In the genomic region with DNA sequence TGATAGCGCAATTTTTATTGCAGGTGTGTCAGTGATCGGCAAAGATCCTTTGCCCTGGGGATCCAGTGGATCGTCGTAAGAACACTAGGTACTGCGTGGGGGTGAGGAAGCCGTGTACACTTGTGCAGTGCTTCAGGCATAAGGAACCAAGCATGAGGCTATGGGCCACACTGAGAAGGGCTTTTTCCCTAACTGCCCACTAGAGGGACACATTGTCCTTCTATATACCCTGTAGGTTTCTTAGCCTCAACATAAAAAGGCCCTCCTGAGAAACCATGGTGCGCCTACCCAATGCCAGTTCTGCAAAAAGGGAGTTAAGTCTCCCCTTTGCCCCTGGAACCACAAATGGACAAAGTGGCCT, we compare ENCODE assay signal across 9 mouse cellular contexts. TPM values are rescaled to one million over a fixed set of nuclear protein-coding genes. Genes with fewer than 3 reads are reported as not detected.
DNase-seq lines count a peak whose midpoint lies in the region; ATAC-seq and TF ChIP-seq lines count a peak whose summit lies in the region.
"Had no signal": no experiment of that assay in that cellular context is flagged by ENCODE, and none has a peak within 500 bp of the region (broad histone marks: within the 10 kb centered on the region; RNA-seq: fewer than 3 reads in every experiment).

No protein-coding gene starts in this region.

- TF ChIP-seq CTCF in embryonic fibroblast, embryonic 13.5 days (IDR thresholded peaks at IDR 0.05; ENCODE audit: borderline replicate concordance, insufficient read depth, low read length) = 0 out of 2 replicates have a peak, but pooled peaks have one; percentile 21

- no peaks in the 10 kb centered on the region for H3K4me1 ChIP-seq in embryonic fibroblast, embryonic 13.5 days (ENCODE audit: control insufficient read depth, insufficient read depth, low read length)
- H3K4me1 ChIP-seq in hindbrain, embryonic 12.5 days = peaks cover 4% of the 10 kb centered on the region; the same call in 1 of the 2 replicates

- H3K4me2 ChIP-seq in hindbrain, embryonic 12.5 days (replicated peaks) = no peak overlapping the region
- H3K4me2 ChIP-seq: liver, embryonic 15.5 days had no signal

- no peak overlapping the region for H3K9ac ChIP-seq in hindbrain, embryonic 12.5 days
- H3K9ac ChIP-seq: liver, embryonic 15.5 days had no signal

- H3K36me3 ChIP-seq in hindbrain, embryonic 12.5 days = no peaks in the 10 kb centered on the region
- H3K36me3 ChIP-seq: liver, embryonic 15.5 days had no signal

- peak; percentile 90 for DNase-seq in MN1 (ENCODE audit: low spot score)
- DNase-seq in layer of hippocampus, postnatal 14 days (ENCODE audit: low spot score in 2 of 2) = peak; percentile 66 to 82
- peak; percentile 52 for DNase-seq in lung, postnatal 25 days (ENCODE audit: low spot score)
- DNase-seq in right cerebral cortex, postnatal 36 days (ENCODE audit: low spot score in 2 of 2) = peak; percentile 68 to 71
- no peak for DNase-seq in urinary bladder, postnatal 10 days (ENCODE audit: low spot score)

- 39% methylated on average over 7 of the region's 7 CpGs for WGBS in hindbrain, embryonic 12.5 days

- H3K27ac ChIP-seq in embryonic fibroblast, embryonic 13.5 days (ENCODE audit: insufficient read depth, low read length) = no peak overlapping the region
- no peak overlapping the region for H3K27ac ChIP-seq in hindbrain, embryonic 12.5 days
- H3K27ac ChIP-seq: liver, embryonic 15.5 days had no signal

- peak; percentile 43 for ATAC-seq in CD4-positive, CD25-positive, alpha-beta regulatory T cell, adult 4 months
- ATAC-seq in hindbrain, embryonic 12.5 days (ENCODE audit: low FRiP score) = peak; percentile 83

- H3K9me3 ChIP-seq in hindbrain, embryonic 12.5 days (replicated peaks) = no peaks in the 10 kb centered on the region
- H3K9me3 ChIP-seq: liver, embryonic 15.5 days had no signal

- no peak overlapping the region for H3K4me3 ChIP-seq in embryonic fibroblast, embryonic 13.5 days (ENCODE audit: insufficient read depth, low read length)
- H3K4me3 ChIP-seq in hindbrain, embryonic 12.5 days = no peak overlapping the region
- H3K4me3 ChIP-seq: liver, embryonic 15.5 days had no signal

- no peak for TF ChIP-seq POLR2A in embryonic fibroblast, embryonic 13.5 days (IDR thresholded peaks at IDR 0.05; ENCODE audit: low read depth, low read length)

- H3K27me3 ChIP-seq in hindbrain, embryonic 12.5 days = peaks cover 13% of the 10 kb centered on the region

RNA-seq across cellular contexts. Expression of a gene that starts 17.0 kb away (rescaled TPM):
- 1 to 10 TPM in 1 of 2 experiments, under 1 TPM in 1; 0.31 to 1.1 TPM for polyA plus RNA-seq in CD4-positive, CD25-positive, alpha-beta regulatory T cell, adult 4 months (2017; shearing (Covaris generic))
- 4.2 and 8.0 TPM in 2 replicates for polyA plus RNA-seq in embryonic fibroblast, embryonic 13.5 days (2011; ENCODE audit: insufficient read length, low read depth, missing spikeins)
- polyA plus RNA-seq in hindbrain, embryonic 12.5 days (2016; fragmentation: Nextera tagmentation; extraction: Ambion mirVana) = 3.2 and 3.4 TPM in 2 replicates
- total RNA-seq in layer of hippocampus, postnatal 14 days (2021) = 1 to 10 TPM in 1 of 2 experiments, under 1 TPM in 1; 0.94 to 2.0 TPM

RNA-seq across cellular contexts. Expression of a gene that starts 26.7 kb away (rescaled TPM):
- not detected for polyA plus RNA-seq in CD4-positive, CD25-positive, alpha-beta regulatory T cell, adult 4 months (2017; shearing (Covaris generic))
- not detected in 2 replicates for polyA plus RNA-seq in embryonic fibroblast, embryonic 13.5 days (2011; ENCODE audit: insufficient read length, low read depth, missing spikeins)
- polyA plus RNA-seq in hindbrain, embryonic 12.5 days (2016; fragmentation: Nextera tagmentation; extraction: Ambion mirVana) = 0.40 and 0.43 TPM in 2 replicates
- 1 to 10 TPM; 7.3 to 7.9 TPM for total RNA-seq in layer of hippocampus, postnatal 14 days (2021)
